Mouse (Mus musculus): Measurements from ENCODE around the gene Gid8. TPM values are rescaled to one million over a fixed set of nuclear protein-coding genes. Genes with fewer than 3 reads are reported as not detected.

The Gid8 gene
- total RNA-seq, 2 experiments from 2014 or later, result 59.4 to 60.5 TPM

DNA sequence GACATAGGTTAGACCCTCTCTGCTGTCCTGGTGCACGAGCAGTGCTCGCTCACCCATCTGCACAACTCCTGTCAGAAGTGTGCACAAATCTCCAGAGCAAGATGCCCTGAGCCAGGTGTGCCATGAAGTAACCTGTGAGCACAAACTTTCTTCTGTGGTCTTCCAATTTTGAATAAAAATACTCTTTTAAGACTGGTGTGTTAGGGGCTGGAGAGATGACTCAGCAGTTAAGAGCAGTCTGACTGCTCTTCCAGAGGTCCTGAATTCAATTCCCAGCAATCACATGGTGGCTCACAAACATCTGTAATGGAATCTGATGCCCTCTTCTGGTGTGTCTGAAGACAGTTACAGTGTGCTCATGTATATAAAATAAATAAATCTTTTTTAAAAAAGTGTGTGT, 33.4 kb downstream of the Gid8 start:
- intact Hi-C loops (cut with DNase I), result no loop called here
- DNase-seq, result no peak

DNA sequence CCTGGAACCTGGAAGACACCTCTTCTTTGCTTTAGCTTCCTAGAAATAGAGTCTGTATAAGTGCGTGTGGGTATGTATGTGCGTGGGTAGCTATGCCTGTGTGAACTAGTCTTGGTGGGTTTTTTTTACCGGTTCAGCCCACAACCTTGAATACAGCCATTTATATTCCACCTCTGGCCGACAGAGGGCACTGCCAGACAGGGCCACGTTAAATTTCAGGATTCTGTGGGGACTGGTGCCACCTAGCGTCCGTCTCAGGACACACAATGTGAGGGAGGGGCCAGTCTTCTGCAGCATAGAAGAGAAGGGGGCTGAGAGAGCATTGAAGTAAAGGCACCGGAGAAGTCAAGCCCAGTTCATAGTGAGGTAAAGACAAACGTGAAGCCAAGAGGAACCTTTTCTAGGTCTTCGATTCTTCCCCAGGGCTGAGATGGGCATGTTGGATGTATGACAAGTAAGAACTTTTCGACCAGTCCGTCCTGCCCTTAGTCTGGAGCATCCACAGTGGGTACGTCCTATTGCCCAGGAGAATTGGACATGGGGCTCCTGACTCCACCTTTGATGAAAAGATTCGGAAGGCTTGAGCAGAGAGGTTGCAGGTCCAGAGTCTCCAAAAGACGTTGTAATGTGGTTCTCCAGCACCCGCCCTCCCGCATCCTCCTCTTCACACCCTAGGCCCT, 35.5 kb downstream of the Gid8 start:
- DNase-seq, result peak; percentile 86 to 90
- intact Hi-C loops (cut with DNase I), result loop anchor here (1.0 to 5.0 kb wide), 6 partner anchors 33 to 273 kb away; no protein-coding TSS in a partner anchor

DNA sequence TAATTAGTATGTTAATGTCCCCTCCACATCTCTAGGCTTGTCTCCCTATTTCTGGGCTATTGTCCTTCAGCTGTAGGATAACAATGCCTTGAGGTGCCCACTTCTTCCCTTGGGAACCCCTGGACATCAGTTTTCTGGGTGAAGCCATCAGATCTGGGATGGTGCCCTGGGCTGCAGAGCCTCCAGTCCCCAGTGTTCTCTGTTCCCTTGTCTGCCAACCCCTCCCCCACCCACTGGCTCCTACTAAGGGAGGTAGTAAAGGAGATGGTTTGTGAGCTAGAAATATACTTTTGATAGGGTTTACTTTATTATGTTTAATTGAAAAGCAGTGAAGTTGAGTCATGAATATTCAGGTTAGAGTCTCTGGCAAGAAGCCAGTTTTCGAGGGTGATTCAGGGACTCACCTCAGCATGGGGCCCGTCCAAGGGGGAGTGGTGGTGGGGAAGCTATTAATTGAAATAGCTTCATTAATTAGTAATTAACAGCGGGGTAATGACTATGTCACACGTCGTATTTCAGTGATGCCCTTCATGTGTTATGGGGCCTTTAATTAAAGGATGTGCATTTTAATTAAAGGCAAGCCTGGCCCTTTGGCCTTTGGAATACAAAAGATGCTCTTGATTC, 36.8 kb downstream of the Gid8 start:
- no peak for DNase-seq
- intact Hi-C loops (cut with DNase I), result loop anchor here (5.0 kb wide), 2 partner anchors 179 to 274 kb away; no protein-coding TSS in a partner anchor

- DNase-seq, result no peak
- intact Hi-C loops (cut with DNase I), result loop anchor here (5.0 kb wide), 2 partner anchors 182 to 277 kb away; no protein-coding TSS in a partner anchor
Observed at GRCm38 (mm10) chr2:180748904-180749303, 39.0 kb downstream of the Gid8 start.

GRCm38 (mm10) chr2:180754976-180755688, 45.2 kb downstream of the Gid8 start:
- intact Hi-C loops (cut with DNase I), result no loop called here
- no peak for DNase-seq

- intact Hi-C loops (cut with DNase I), result no loop called here
- DNase-seq, result peak; percentile 39 to 56
Observed at GRCm38 (mm10) chr2:180755896-180756295, 46.0 kb downstream of the Gid8 start.

DNA sequence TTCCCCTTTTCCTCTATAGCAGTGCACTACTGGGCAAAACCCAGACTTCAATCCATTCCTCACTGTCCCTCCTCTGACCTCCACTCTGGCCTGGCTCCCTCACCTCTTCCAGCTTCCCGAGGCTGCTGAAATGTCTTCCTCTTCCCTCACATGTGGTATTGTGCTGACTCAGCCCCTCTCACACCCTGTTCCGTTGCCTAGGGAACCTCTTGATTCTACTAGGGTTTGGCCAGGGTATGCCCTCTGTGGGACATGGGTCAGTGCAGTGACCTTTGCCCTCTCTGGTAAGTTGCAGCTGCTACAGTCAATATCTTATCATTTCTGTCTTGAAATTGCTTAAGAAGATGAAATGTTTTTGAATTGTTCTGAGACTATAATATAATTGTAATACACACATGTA, 46.9 kb downstream of the Gid8 start:
- intact Hi-C loops (cut with DNase I), result no loop called here
- no peak for DNase-seq

DNA sequence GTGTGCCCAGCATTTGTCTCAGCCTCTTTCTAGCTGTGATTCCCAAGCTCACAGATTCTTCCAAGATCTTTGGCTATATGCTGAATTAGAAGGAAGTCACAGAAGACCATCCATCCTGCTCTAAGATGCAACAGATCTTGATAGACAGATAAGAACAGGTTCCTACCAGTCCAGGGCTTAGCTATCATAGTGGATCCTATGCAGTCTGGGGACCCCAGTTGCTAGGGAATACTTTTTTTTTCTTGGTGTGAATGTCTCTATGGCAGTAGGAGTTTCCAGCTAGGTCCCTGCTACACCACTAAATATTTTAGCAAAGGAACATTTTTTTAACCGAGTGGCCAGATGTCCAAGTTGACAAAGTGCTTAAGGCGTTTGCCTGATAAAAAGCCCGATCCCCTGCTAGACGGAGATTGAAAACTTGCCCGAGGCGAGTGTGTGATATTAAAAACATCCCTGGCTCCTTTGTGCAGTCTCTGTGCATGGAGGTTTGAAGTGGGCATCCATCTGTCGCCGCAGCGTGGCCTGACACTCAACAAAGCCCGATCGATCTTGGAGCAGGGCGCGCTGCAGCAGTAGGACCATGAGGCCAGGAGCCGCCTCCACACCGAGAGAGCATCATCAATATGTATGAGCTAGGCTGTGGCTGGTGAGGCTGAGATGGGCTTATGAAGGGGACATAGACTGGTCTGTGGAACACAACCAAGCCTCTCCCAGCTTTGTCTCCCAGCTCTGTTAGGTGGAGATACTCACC, 48.8 kb downstream of the Gid8 start:
- no peak for DNase-seq
- intact Hi-C loops (cut with DNase I), result no loop called here

GRCm38 (mm10) chr2:180764986-180765385, 55.1 kb downstream of the Gid8 start:
- no peak for DNase-seq
- intact Hi-C loops (cut with DNase I), result no loop called here

GRCm38 (mm10) chr2:180765713-180766112, 55.8 kb downstream of the Gid8 start:
- DNase-seq, result no peak
- intact Hi-C loops (cut with DNase I), result no loop called here

Other genes with a start within 250 kb of the Gid8 start
- gene Ntsr1, start 210.1 kb upstream of the Gid8 start, total RNA-seq (2021), result not detected
- 10 to 100 TPM; 13.1 to 13.7 TPM for gene Mrgbp, start 128.8 kb upstream of the Gid8 start, total RNA-seq (2021)
- gene Ogfr, start 120.9 kb upstream of the Gid8 start, total RNA-seq (2021), result 10 to 100 TPM; 35.1 to 39.6 TPM
- gene Col9a3, start 112.3 kb upstream of the Gid8 start, total RNA-seq (2021), result under 1 TPM in 1 of 2 experiments, not detected in 1; 0.47 TPM
- gene Tcfl5, start 67.4 kb upstream of the Gid8 start, total RNA-seq (2021), result under 1 TPM in 1 of 2 experiments, not detected in 1; 0.25 TPM
- gene Dido1, start 118 bp upstream of the Gid8 start, total RNA-seq (2021), result 10 to 100 TPM; 24.4 to 29.0 TPM
- under 1 TPM in 1 of 2 experiments, not detected in 1; 0.38 TPM for gene Slc17a9, start 15.1 kb downstream of the Gid8 start, total RNA-seq (2021)
- gene Bhlhe23, start 66.8 kb downstream of the Gid8 start, total RNA-seq (2021), result not detected
- gene Ythdf1, start 210.8 kb downstream of the Gid8 start, total RNA-seq (2021), result 10 to 100 TPM; 36.8 to 37.6 TPM
- not detected for gene Birc7, start 218.9 kb downstream of the Gid8 start, total RNA-seq (2021)
- 10 to 100 TPM in 1 of 2 experiments, 1 to 10 TPM in 1; 7.7 to 11.6 TPM for gene Nkain4, start 244.6 kb downstream of the Gid8 start, total RNA-seq (2021)